Mouse (Mus musculus) intestine, embryonic 14.5 days (tissue): Measurements from ENCODE around the gene Csf3r. TPM values are rescaled to one million over a fixed set of nuclear protein-coding genes. Genes with fewer than 3 reads are reported as not detected.
A peak's percentile ranks its signal among the peaks of the same experiment; 100 is the strongest.
"Not testable (repeated sequence)": the region's sequence is repeated elsewhere in the genome, so short reads cannot be mapped to it uniquely, and the experiment has no call there.

Experiments
- ATAC-seq: fragments of 200-750 bp; cut with Nextera tagmentation; replicated peaks from 2 replicates; pipeline ENCODE4 v1.8.0; 2017; ENCODE audit warnings: low read depth, moderate number of reproducible peaks, moderate TSS enrichment, moderate library complexity; ENCODE audit not compliant: low FRiP score, low TSS enrichment
- DNase-seq: peaks from one replicate; pipeline ENCODE4 v3.0.0-alpha.2; 2018; ENCODE audit warnings: low spot score
- H3K27ac ChIP-seq: fragments of 300-500 bp; sonication (generic); 2 replicates; pipeline ENCODE4 v1.5.1; 2014; ENCODE audit warnings: low read depth, mild to moderate bottlenecking, control low read depth
- H3K27me3 ChIP-seq: fragments of 300-500 bp; sonication (generic); replicated peaks from 2 replicates; pipeline ENCODE4 v1.6.1; 2014; ENCODE audit warnings: low read length, control low read depth; ENCODE audit not compliant: control insufficient read depth, insufficient read depth
- H3K36me3 ChIP-seq: fragments of 300-500 bp; sonication (generic); 2 replicates; pipeline ENCODE4 v1.6.1; 2014; ENCODE audit warnings: low read length, control low read depth; ENCODE audit not compliant: control insufficient read depth, insufficient read depth
- H3K4me1 ChIP-seq: fragments of 300-500 bp; sonication (generic); replicated peaks from 2 replicates; pipeline ENCODE4 v1.6.1; 2014; ENCODE audit warnings: low read length, control low read depth, mixed read lengths; ENCODE audit not compliant: control insufficient read depth, insufficient read depth
- H3K4me2 ChIP-seq: fragments of 300-500 bp; sonication (generic); 2 replicates; pipeline ENCODE4 v1.6.1; 2014; ENCODE audit warnings: low read length
- H3K4me3 ChIP-seq: fragments of 300-500 bp; sonication (generic); 2 replicates; pipeline ENCODE4 v1.5.1; 2014; ENCODE audit warnings: low read depth, low read length, control low read depth, mixed read lengths
- H3K9ac ChIP-seq: fragments of 300-500 bp; sonication (generic); 2 replicates; pipeline ENCODE4 v1.6.1; 2014; ENCODE audit warnings: mild to moderate bottlenecking, low read length
- H3K9me3 ChIP-seq: fragments of 300-500 bp; sonication (generic); 2 replicates; pipeline ENCODE4 v1.6.1; 2016; ENCODE audit warnings: low read length, control low read depth; ENCODE audit not compliant: control insufficient read depth
- WGBS: fragments of 180-500 bp; shearing (Covaris S2); extraction: QIAGEN DNeasy Blood & Tissue Kit; methylation state at CpG from one replicate; pipeline ENCODE4 v1.1.7; 2014; 5-methylcytosine and 5-hydroxymethylcytosine counted together
- polyA plus RNA-seq: library from polyadenylated mRNA; unstranded; fragments of >200 nt; fragmentation: Nextera tagmentation; extraction: Ambion mirVana; gene quantifications from 2 replicates; pipeline ENCODE4 v1.2.1, GENCODE M21; 2014

The Csf3r gene
- polyA plus RNA-seq = 0.75 and 0.81 TPM in 2 replicates

- 38% methylated on average over 16 of the region's 16 CpGs for WGBS
- Histone ChIP-seq H3K27ac (no peak within 1 kb of the TSS), H3K9ac (no peak within 1 kb of the TSS), H3K9me3 (no peaks in the 10 kb centered on the region), H3K4me2 (no peak within 1 kb of the TSS), H3K27me3 (no peaks in the 10 kb centered on the region), H3K4me1 (no peaks in the 10 kb centered on the region), H3K4me3 (no peak within 1 kb of the TSS), H3K36me3 (no peaks in the 10 kb centered on the region)
- ATAC-seq (no peak), DNase-seq (no peak)
These were observed at the start of gene Csf3r for GRCm38 (mm10) chr4:126024303-126024900. Gene Csf3r (plus strand): TSS chr4:126024550.

DNA sequence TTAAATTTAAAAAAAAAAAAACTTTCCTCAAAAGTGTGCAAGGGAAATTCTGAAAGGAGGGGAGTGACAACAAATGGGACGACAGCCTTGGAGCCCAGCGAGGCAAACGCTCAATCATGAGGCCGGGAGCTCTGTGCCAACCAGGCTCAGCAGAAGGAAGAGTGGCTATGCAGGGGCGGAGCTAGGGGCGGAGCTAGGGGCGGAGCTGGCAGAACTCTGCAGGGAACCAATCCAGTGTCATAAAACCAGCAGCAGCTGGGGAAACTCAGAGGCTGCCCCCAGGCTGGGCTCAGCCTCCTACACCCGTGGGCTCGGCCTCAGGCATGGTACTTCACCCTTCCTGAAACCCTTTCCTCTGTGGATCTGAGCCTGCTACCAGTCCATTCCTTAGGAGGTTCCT lies 46.6 kb upstream of the Csf3r start:
- H3K4me1 ChIP-seq = no peaks in the 10 kb centered on the region
- no peaks in the 10 kb centered on the region for H3K9me3 ChIP-seq
- H3K27me3 ChIP-seq = no peaks in the 10 kb centered on the region
- ATAC-seq = no peak
- no peak overlapping the region for H3K27ac ChIP-seq
- WGBS = 56% methylated on average over 9 of the region's 9 CpGs
- no peak overlapping the region for H3K4me3 ChIP-seq
- no peak overlapping the region for H3K4me2 ChIP-seq
- no peaks in the 10 kb centered on the region for H3K36me3 ChIP-seq
- H3K9ac ChIP-seq = no peak overlapping the region
- no peak for DNase-seq

- Histone ChIP-seq H3K4me1 (no peaks in the 10 kb centered on the region), H3K4me3 (no peak overlapping the region), H3K36me3 (no peaks in the 10 kb centered on the region), H3K27me3 (no peaks in the 10 kb centered on the region), H3K9ac (no peak overlapping the region), H3K4me2 (no peak overlapping the region), H3K27ac (no peak overlapping the region), H3K9me3 (no peaks in the 10 kb centered on the region)
- WGBS = 78% methylated on average over 8 of the region's 8 CpGs
- DNase-seq (no peak), ATAC-seq (no peak)
These were observed 41.1 kb upstream of the Csf3r start for GRCm38 (mm10) chr4:125983279-125983678.

DNA sequence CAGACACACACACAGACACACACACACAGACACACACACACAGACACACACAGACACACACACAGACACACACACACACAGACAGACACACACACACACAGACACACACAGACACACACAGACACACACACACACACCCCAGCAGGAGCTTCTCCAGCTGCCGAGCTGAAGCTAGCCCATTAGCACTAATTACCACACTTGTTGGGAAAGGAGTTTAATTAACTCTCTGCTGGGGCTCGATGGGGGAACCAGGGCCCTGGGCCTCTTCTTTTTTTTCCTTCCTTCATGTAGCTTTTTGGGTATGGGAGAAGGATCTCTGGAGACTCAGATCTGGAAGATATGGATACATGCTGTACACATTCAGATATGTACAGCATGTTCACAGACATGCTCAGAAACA lies 38.6 kb upstream of the Csf3r start:
- H3K9ac ChIP-seq, H3K4me1 ChIP-seq, H3K9me3 ChIP-seq, H3K27me3 ChIP-seq, DNase-seq, ATAC-seq, H3K4me2 ChIP-seq, H3K27ac ChIP-seq, H3K4me3 ChIP-seq, H3K36me3 ChIP-seq: not testable (repeated sequence)
- 37% methylated on average over 2 of the region's 2 CpGs for WGBS

DNA sequence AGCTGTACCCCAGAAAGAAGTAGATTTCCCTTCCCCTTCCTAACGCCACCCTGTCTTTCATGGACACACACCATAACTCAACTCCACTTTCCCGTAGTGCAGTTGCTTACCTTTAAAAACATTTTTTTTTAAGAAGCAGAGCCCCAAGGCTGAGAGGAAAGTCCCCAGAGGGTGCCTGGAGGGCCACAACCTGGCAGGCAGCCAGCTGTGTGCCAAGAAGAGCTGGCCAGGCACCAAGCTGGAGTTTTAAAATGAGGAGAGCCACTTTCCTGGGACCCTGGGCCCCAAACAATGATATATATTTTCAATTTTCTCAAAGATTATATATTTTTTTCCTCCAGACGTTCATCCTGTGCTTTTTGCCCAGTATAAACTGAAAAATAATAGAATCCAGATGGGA lies 37.3 kb upstream of the Csf3r start:
- Histone ChIP-seq H3K9me3 (no peaks in the 10 kb centered on the region), H3K36me3 (no peaks in the 10 kb centered on the region), H3K27ac (no peak overlapping the region), H3K27me3 (no peaks in the 10 kb centered on the region), H3K4me3 (no peak overlapping the region), H3K4me2 (no peak overlapping the region), H3K9ac (no peak overlapping the region), H3K4me1 (no peaks in the 10 kb centered on the region)
- DNase-seq (no peak), ATAC-seq (no peak)
- 61% methylated on average over 3 of the region's 3 CpGs for WGBS

DNA sequence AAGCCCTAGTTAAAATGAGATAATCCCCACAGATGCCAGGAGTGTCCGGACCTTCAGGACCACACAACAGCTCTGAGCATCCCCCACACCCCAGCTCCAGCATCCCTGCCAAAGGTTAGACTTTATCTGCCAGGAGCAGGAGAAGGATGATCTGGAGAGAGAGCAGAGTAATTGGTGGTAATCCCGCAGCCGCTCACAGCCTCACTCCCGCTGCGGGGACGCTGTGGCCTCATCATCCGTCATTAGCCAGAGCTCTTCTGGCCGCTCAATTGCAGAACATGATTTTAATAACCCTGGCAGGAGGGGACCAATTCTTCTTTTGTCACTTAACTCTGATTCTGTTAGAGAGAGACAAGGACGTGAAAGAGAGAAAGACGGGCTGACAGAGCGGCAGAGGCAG lies 35.3 kb upstream of the Csf3r start:
- DNase-seq (no peak), ATAC-seq (no peak)
- no peak overlapping the region for H3K27ac ChIP-seq
- no peak overlapping the region for H3K4me3 ChIP-seq
- no peaks in the 10 kb centered on the region for H3K36me3 ChIP-seq
- H3K4me1 ChIP-seq = no peaks in the 10 kb centered on the region
- 53% methylated on average over 11 of the region's 11 CpGs for WGBS
- no peak overlapping the region for H3K4me2 ChIP-seq
- no peaks in the 10 kb centered on the region for H3K9me3 ChIP-seq
- H3K27me3 ChIP-seq = no peaks in the 10 kb centered on the region
- no peak overlapping the region for H3K9ac ChIP-seq

DNA sequence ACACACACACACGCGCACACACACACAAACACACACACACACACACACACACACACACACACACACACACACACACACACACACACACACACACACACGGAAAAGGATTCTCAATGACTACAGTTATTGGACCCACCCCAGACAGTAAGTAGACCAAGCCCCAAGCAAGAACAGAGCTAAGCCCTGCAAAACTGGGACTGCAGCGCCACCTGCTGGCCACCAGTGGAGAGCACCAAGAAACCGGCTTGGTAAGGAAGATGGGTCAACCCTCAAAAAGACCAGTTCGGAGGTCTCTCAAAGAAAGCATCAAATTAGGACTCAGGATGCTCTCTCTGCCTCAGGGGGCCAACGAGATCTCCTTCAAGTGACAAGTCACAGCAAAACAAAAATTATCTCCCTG lies 34.2 kb upstream of the Csf3r start:
- ATAC-seq (0 out of 2 replicates have a peak, but pooled peaks have one; percentile 53), DNase-seq (peak; percentile 87)
- H3K27me3 ChIP-seq = no peaks in the 10 kb centered on the region
- H3K9me3 ChIP-seq = no peaks in the 10 kb centered on the region
- no peak overlapping the region for H3K4me2 ChIP-seq
- no peaks in the 10 kb centered on the region for H3K36me3 ChIP-seq
- WGBS = 10% methylated on average over 5 of the region's 7 CpGs
- H3K9ac ChIP-seq = no peak overlapping the region
- H3K4me1 ChIP-seq = no peaks in the 10 kb centered on the region
- H3K27ac ChIP-seq = no peak overlapping the region
- H3K4me3 ChIP-seq = no peak overlapping the region

DNA sequence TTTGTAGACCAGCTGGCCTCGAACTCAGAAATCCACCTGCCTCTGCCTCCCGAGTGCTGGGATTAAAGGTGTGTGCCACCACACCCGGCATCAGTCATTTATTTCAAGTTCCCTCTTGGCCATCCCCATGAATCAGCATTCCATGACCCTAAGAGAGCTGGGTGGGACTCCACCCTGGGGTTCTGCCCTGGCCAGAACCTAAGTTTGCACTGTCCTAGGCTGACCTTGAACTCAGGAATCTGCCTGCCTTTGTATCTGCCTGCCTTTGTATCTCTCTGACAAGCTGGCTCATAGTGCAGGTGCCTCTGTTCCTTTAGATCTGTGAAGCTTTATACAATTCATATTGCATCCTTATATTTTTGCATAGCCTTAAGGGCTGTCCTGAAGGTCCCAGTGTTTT lies 32.1 kb upstream of the Csf3r start:
- 73% methylated on average over 3 of the region's 3 CpGs for WGBS
- Histone ChIP-seq H3K27me3 (no peaks in the 10 kb centered on the region), H3K9ac (no peak overlapping the region), H3K9me3 (no peaks in the 10 kb centered on the region), H3K4me2 (no peak overlapping the region), H3K27ac (no peak overlapping the region), H3K36me3 (no peaks in the 10 kb centered on the region), H3K4me1 (no peaks in the 10 kb centered on the region), H3K4me3 (no peak overlapping the region)
- ATAC-seq (no peak), DNase-seq (no peak)

DNA sequence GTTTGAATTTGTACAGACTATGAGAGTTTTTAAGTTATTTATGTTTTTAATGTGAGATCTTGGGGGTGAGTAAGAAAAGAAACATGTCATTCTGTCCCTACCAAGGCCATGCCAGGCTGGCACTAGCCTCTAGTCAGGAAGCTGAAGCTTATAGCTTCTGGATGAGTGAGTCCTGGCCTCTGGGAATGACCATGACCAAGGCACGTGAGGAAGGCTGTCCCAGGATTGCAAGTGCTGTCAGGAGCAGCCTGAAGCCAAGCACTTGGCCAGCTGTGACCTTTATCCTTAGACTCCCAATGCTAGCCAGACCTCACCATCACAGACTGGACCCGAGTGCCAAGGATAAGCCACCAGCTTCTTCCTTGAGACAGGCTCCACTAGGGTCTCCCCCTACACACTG lies 31.4 kb upstream of the Csf3r start:
- H3K9me3 ChIP-seq = peaks cover 3% of the 10 kb centered on the region
- ATAC-seq (no peak), DNase-seq (no peak)
- no peak overlapping the region for H3K4me3 ChIP-seq
- H3K27me3 ChIP-seq = no peaks in the 10 kb centered on the region
- H3K4me1 ChIP-seq = no peaks in the 10 kb centered on the region
- 51% methylated on average over 2 of the region's 2 CpGs for WGBS
- no peak overlapping the region for H3K27ac ChIP-seq
- H3K9ac ChIP-seq = no peak overlapping the region
- H3K36me3 ChIP-seq = no peaks in the 10 kb centered on the region
- no peak overlapping the region for H3K4me2 ChIP-seq
